Mouse (Mus musculus) adrenal gland, postnatal 4 days (tissue): ENCODE data around the gene Prep. TPM values are rescaled to one million over a fixed set of nuclear protein-coding genes. Genes with fewer than 3 reads are reported as not detected.
"Not testable (repeated sequence)": the region's sequence is repeated elsewhere in the genome, so short reads cannot be mapped to it uniquely, and the experiment has no call there.

Source experiments
- DNase-seq, 2 experiments: peaks; one replicate each; pipeline ENCODE4 v3.0.0; 2021 to 2022; ENCODE audit warnings: low spot score in 2 of 2, mixed read lengths in 2 of 2
- total RNA-seq, 2 experiments: library from RNA; stranded (reverse); gene quantifications; 2 replicates each; pipeline ENCODE4 v1.2.3; 2021

Prep gene
- total RNA-seq, 2 experiments from 2014 or later, result 21.2 to 21.6 TPM

DNA sequence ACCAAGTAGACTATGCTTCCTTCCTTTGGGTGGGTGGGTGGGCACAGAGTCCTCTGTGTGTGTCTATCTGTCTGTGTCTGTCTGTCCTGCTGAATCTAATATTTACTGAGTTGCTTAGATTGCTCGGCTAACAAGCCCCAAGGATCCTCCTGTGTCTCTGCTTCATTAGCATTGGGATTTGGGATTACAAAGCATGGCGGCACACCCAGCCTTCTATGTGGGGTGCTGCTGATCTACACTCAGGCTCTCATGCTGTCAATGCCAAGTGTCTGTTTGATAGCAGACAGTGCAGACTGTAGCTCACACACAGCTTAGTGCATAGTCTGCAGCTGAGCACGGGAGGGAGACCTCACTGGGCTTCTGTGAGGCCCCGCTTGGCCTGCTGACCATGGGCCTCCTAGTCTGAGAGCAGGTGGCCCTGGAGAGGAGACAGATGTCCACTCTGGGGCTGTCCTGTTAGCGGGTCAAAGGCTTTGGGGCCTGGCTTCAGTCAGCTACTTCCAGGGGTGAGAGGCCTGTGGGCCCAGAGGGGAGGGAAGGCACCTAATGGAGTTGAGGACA is 8.6 kb downstream of the Prep start:
- DNase-seq, result no peak

- DNase-seq, result no peak
Observed at GRCm38 (mm10) chr10:45076585-45076984, 9.6 kb downstream of the Prep start.

DNA sequence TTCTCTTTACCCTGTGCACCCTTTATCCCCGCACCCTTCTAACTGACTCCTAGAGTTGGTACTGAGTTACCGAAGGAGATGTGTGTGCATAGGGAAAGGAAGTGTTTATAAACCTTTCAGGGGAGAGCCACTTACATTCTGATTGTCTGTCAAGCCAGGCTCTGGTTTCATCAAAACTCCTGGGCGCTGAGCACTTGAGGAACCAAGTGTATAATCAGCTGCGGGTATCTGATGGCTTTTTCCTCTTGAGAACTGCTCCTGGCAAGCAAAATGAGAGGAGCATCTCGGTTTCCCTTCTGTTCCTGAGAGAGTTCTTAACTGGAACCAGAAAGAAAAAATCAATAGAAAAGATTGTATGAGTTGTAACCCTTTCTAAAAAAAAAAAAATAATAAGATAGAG is 10.3 kb downstream of the Prep start:
- no peak for DNase-seq

DNA sequence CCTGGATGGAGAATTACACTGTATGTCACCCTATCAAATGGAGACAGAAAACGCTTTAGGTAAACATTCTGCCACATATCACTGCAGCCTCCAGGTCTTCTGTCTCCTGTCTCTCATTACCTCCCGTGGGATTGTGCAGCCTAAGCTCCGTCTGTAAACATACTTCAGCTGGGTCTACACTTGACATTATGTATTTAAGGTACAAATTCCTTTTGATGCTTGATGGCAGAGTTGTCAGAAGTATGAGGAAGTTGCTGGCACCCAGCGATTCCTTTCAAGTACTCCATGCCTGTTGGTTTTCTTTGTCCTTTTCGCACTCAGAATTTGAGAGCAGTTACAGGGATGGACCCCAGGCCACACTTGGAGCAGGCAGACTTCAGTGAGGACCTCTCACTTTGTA is 12.8 kb downstream of the Prep start:
- no peak for DNase-seq

DNA sequence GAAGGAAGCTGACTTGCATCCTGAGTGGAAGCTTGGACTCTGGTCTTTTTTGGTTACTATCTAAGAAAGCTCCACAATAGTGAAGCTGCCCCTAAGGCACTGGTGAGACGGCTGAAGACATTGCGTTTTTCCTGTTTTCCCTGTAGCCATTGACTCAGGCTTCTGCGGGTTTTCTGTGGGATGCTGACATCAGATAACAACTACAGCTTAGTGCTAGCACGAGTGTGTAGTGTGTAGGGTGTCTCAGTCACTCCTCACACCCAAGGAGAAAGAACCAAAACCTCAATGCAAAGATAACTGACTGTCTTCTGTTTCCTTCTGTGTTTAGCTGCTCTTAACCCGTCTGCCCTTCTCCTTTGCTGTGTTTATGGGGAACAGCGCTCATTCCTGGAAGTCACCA is 13.5 kb downstream of the Prep start:
- no peak for DNase-seq

- no peak for DNase-seq
Observed at GRCm38 (mm10) chr10:45082730-45083129, 15.7 kb downstream of the Prep start.

DNA sequence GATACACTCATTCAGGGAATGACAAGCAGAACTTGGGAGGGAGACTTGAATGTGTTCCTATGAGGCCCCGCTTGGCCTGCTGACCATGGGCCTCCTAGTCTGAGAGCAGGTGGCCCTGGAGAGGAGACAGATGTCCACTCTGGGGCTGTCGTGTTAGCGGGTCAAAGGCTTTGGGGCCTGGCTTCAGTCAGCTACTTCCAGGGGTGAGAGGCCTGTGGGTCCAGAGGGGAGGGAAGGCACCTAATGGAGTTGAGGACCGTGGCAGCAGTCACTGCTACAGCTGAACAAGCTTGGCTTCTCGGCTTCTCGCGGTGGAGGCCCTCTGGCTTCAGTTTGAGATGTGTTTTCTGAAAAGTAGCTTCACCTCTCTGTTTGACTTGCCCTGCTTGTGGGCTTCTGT is 17.0 kb downstream of the Prep start:
- not testable (repeated sequence) for DNase-seq

DNA sequence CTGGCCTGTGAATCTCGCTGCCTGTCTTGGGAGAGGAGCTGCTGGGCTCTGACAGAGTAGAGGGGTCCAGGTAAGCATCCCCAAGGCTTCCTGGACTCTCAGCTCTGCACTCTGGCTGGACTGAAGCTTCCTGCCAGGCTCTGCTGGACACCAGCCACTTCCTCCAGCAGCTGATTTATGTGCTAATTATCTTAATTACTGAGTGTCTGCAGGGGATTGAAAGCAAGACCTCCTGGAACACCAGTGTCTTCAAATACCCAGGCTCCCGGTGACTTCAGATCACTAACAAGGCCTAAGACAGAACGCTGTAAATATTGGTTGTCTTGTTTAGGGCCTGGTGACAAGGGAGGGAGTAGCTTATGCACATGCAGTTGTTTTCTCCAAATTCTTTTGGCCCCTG is 17.5 kb downstream of the Prep start:
- no peak for DNase-seq

GRCm38 (mm10) chr10:45085315-45085714 is 18.3 kb downstream of the Prep start:
- no peak for DNase-seq

DNA sequence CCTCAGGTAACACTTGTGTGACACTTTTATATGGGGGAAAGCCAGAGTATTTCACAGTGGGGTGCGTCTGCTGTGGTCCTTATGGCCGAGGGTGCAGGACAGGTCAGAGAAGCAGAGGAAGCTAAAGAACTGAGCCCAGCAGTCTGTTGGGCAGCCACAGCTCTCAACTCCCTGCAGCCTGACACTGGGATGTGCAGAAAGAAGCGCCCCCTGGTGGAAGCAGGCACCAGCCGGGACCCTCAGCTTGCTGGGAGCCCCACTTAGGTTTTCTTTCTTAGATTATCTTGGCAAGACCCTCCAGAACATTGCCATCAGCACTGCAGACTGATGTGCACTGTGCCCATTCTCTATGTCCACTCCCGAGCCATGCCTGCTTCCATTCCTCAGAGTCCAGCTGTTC is 19.6 kb downstream of the Prep start:
- peak in 1 of 2 experiments; percentile 17 for DNase-seq

GRCm38 (mm10) chr10:45091462-45092079 is 24.6 kb downstream of the Prep start:
- no peak for DNase-seq

- no peak for DNase-seq
Observed at GRCm38 (mm10) chr10:45092080-45093056, 25.4 kb downstream of the Prep start.

DNA sequence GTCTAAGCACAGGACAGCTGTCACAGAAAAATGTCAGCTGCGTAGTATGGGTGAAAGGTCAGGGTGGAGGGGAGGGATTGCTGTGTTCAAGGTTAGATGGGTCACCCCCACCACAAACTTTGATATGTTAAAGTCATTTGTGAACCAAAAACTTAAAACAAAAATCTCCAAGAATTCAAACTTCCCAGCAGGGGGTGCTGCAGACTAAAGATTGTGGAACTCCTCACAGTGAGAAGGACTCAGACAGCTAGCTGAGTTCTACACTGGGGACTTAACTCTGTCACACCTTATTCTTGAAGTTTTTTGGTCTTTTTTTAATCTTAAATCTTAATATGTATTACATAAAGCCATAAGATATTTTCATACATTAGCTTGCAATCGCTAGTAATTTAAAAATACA is 31.7 kb downstream of the Prep start:
- DNase-seq, result no peak

DNA sequence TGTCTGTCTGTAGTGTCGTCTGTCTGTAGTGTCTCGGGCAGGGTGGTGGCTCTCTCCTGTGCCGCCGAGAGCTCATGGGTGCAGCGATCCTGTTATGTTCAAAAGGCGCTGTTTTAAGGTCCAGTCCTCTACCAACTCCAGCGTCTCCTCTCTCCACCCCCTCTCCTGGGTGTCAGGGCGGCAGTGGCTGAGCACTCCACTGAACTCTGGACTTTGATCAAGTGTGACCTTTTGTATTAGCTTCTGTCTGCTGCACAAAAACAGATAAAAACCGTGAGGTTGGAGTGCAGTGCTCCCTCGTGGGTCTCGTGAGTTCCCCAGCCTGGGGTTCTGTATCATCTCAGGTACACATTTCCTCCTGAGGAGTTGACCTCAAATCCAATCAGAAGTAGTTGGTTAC is 33.5 kb downstream of the Prep start:
- DNase-seq, result no peak

GRCm38 (mm10) chr10:45103184-45103583 is 36.2 kb downstream of the Prep start:
- DNase-seq, result no peak

- DNase-seq, result no peak
Observed at GRCm38 (mm10) chr10:45104098-45104497, 37.1 kb downstream of the Prep start.

DNA sequence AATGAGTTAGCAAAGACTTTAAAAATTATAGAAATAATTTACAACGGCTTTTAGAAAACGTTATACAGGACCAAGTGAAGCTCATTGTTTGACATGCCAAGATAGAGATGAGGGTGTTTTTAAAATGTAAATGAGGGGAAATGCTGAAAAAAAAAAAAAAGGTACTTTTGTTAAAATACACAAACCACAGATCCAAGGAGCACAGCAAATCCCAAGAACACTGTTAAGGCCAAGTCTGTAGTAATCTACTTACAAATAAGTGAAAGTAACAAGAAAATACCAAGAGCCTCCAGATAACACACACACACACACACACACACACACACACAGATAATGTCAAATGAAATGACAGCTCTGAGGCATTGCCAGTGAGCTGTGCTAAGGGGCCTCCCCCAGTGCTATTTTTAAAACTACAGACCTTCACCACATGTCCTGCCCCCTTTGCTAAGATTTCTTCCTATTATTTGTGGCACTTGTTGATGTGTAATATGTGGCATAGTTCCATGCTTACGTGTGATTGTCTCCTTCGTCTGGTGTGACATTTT is 37.6 kb downstream of the Prep start:
- DNase-seq, result no peak

DNA sequence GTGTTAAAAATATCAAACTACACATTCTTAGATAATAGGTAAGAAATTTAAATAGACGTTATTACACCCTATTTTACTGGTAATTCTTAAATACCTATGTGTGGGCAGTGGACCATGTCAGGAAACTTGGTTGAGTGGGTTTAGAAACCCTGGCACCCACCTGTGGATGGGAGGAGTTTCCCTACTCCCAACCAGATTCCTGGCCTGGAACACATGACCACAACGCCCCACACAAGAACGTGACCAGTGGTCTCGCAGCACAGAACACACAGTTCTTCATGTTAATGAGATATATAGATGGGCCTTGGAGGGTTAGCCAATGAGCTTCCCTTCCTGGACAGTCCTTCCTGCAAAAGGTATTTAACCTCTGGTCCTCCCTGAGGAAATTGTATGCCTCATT is 39.5 kb downstream of the Prep start:
- DNase-seq, result no peak

GRCm38 (mm10) chr10:45107313-45107712 is 40.3 kb downstream of the Prep start:
- no peak for DNase-seq

DNA sequence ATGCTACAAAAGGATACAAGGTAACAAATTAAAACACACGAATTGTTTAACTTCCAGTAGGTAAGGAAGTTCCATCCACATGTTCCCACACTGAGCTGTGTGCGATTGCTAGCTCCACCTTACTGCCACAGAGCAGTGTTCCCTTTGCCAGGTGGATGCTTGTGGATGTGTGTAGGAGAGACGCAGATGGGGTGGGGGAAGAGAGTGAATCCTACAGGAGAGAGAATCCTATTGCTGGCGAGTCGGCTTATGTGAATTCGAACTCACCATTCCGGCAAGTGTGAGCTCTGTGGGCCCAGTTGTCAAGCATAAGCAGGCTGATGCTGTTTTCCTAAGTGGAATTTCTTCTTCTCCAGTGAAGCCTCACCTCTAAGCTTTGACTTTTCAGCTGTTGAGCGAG is 42.0 kb downstream of the Prep start:
- DNase-seq, result no peak

GRCm38 (mm10) chr10:45109974-45110373 is 43.0 kb downstream of the Prep start:
- no peak for DNase-seq

DNA sequence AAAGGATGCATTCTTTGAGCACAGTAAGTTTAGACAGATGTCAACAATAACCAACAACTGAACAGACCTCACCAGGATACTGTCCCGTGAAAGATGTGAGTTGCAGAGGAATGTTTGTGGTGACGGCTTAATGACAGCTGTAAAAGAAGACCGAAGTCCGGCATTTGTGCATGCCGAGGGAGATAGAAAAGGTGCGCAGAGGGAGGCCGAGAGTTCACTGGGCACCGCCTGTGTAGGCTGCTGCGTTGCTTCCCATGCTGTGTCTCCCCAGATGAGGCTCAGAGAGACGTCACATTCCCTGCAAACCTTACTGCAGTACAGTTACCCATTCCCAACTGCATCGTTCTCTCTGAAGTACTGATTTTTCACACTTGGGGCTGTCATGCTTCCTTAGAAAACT is 45.9 kb downstream of the Prep start:
- no peak for DNase-seq
